Mouse (Mus musculus): ENCODE results near the gene Mknk1.

Gene Mknk1

GRCm38 (mm10) chr4:115890553-115890952, 51.6 kb downstream of the Mknk1 start, which contains the start of gene 6430628N08Rik:
Gene 6430628N08Rik (plus strand): TSS chr4:115890665.
- DNase-seq (ENCODE audit: low spot score in 2 of 2), result no peak

- no peak for DNase-seq (ENCODE audit: low spot score in 2 of 2)
Measured at GRCm38 (mm10) chr4:115894281-115894680, 55.3 kb downstream of the Mknk1 start.

- DNase-seq (ENCODE audit: low spot score in 2 of 2), result no peak
Measured at GRCm38 (mm10) chr4:115897901-115898631, 59.1 kb downstream of the Mknk1 start.

- peak; percentile 76 to 91 for DNase-seq (ENCODE audit: low spot score in 2 of 2)
Measured at GRCm38 (mm10) chr4:115902816-115903215, 63.8 kb downstream of the Mknk1 start.

- DNase-seq (ENCODE audit: low spot score in 2 of 2), result no peak
Measured at GRCm38 (mm10) chr4:115904375-115904774, 65.4 kb downstream of the Mknk1 start.

GRCm38 (mm10) chr4:115905701-115906100, 66.7 kb downstream of the Mknk1 start:
- no peak for DNase-seq (ENCODE audit: low spot score in 2 of 2)

- no peak for DNase-seq (ENCODE audit: low spot score in 2 of 2)
Measured at GRCm38 (mm10) chr4:115906791-115907190, 67.8 kb downstream of the Mknk1 start.

GRCm38 (mm10) chr4:115907994-115908393, 69.0 kb downstream of the Mknk1 start:
- no peak for DNase-seq (ENCODE audit: low spot score in 2 of 2)

- peak; percentile 52 to 63 for DNase-seq (ENCODE audit: low spot score in 2 of 2)
Measured at GRCm38 (mm10) chr4:115908641-115909040, 69.6 kb downstream of the Mknk1 start.

- no peak for DNase-seq (ENCODE audit: low spot score in 2 of 2)
Measured at GRCm38 (mm10) chr4:115911586-115911985, 72.6 kb downstream of the Mknk1 start.

- DNase-seq (ENCODE audit: low spot score in 2 of 2), result no peak
Measured at GRCm38 (mm10) chr4:115919911-115920310, 80.9 kb downstream of the Mknk1 start.

GRCm38 (mm10) chr4:115922688-115923087, 83.7 kb downstream of the Mknk1 start:
- no peak for DNase-seq (ENCODE audit: low spot score in 2 of 2)

GRCm38 (mm10) chr4:115923262-115923880, 84.4 kb downstream of the Mknk1 start:
- no peak for DNase-seq (ENCODE audit: low spot score in 2 of 2)

GRCm38 (mm10) chr4:115927637-115928036, 88.6 kb downstream of the Mknk1 start:
- no peak for DNase-seq (ENCODE audit: low spot score in 2 of 2)

Data from right cerebral cortex, postnatal 10 days (tissue).